Mouse (Mus musculus) myocyte (in vitro differentiated cells): Measurements from ENCODE around the gene Runx2.

Experiments used
- CEBPB ChIP-seq: IDR thresholded peaks from 2 replicates; pipeline ENCODE4 v1.6.1; 2011; ENCODE audit warnings: mild to moderate bottlenecking, moderate library complexity; ENCODE audit not compliant: poor library complexity, insufficient read depth, severe bottlenecking
- E2F4 ChIP-seq: IDR thresholded peaks from one replicate; pipeline ENCODE4 v1.6.1; 2011; ENCODE audit warnings: mild to moderate bottlenecking, control low read depth, moderate library complexity; ENCODE audit not compliant: insufficient read depth
- MAX ChIP-seq: IDR thresholded peaks from one replicate; pipeline ENCODE4 v1.6.1; 2011; ENCODE audit warnings: low read depth, mild to moderate bottlenecking, control low read depth
- MYOD1 ChIP-seq, 3 experiments: IDR thresholded peaks; one replicate each; pipeline ENCODE4 v1.6.1; 2011; ENCODE audit warnings: control low read depth in 2 of 3, low read depth in 2 of 3, mild to moderate bottlenecking in 2 of 3, moderate library complexity in 1 of 3; ENCODE audit not compliant: insufficient read length in 2 of 3, control insufficient read depth in 1 of 3
- MYOG ChIP-seq, 3 experiments: IDR thresholded peaks; one replicate each; pipeline ENCODE4 v1.6.1; 2011; ENCODE audit warnings: control low read depth in 2 of 3, low read depth in 2 of 3, mild to moderate bottlenecking in 2 of 3; ENCODE audit not compliant: insufficient read length in 2 of 3, control insufficient read depth in 1 of 3, insufficient read depth in 1 of 3
- POLR2A ChIP-seq: IDR thresholded peaks from one replicate; pipeline ENCODE4 v1.6.1; 2011; ENCODE audit warnings: low read depth, mild to moderate bottlenecking, control low read depth, moderate library complexity; ENCODE audit not compliant: insufficient read length
- POLR2AphosphoS2 ChIP-seq: IDR thresholded peaks from one replicate; pipeline ENCODE4 v1.6.1; 2011; ENCODE audit warnings: low read depth, control low read depth; ENCODE audit not compliant: insufficient read length
- SRF ChIP-seq: IDR thresholded peaks from one replicate; pipeline ENCODE4 v1.6.1; 2011; ENCODE audit warnings: low read depth; ENCODE audit not compliant: control insufficient read depth, insufficient read length
- TCF12 ChIP-seq: IDR thresholded peaks from one replicate; pipeline ENCODE4 v1.6.1; 2011; ENCODE audit warnings: mild to moderate bottlenecking, control low read depth; ENCODE audit not compliant: poor library complexity, insufficient read depth, severe bottlenecking
- USF1 ChIP-seq: IDR thresholded peaks from one replicate; pipeline ENCODE4 v1.6.1; 2011; ENCODE audit warnings: low read depth, mild to moderate bottlenecking, control low read depth, moderate library complexity

DNA sequence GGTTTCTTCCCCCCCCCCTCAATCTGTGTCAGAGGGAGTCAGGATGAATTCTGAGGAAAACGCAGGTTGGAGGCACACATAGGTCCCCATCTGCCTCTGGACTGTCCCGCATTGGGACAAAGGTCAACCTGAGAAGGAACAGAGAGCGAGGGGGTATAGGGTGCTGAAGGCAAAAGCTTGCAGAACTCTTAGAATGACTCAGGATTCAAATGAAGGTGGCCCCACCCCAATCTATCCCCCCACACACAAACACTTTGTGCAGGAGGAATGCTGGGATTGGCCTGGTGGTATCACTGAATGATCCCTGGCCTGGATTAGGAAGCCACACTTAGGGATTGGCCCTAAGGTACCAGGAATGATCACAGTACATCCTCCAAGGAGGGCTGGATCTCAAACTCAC is 208.8 kb downstream of the Runx2 start:
- TF ChIP-seq POLR2A, result no peak
- TF ChIP-seq MYOG (IDR thresholded peaks at IDR 0.05; ENCODE audit: control insufficient read depth in 1 of 3, insufficient read depth in 1 of 3, insufficient read length in 2 of 3, low read depth in 2 of 3), result no peak
- TF ChIP-seq USF1, result no peak
- no peak for TF ChIP-seq CEBPB
- no peak for TF ChIP-seq SRF
- TF ChIP-seq TCF12, result no peak
- TF ChIP-seq MYOD1 (IDR thresholded peaks at IDR 0.05; ENCODE audit: control insufficient read depth in 1 of 3, insufficient read length in 2 of 3, low read depth in 2 of 3), result no peak
- TF ChIP-seq E2F4, result no peak
- no peak for TF ChIP-seq POLR2AphosphoS2
- TF ChIP-seq MAX, result no peak
